Mouse (Mus musculus): ENCODE measurements around the gene Cebpe.

DNA sequence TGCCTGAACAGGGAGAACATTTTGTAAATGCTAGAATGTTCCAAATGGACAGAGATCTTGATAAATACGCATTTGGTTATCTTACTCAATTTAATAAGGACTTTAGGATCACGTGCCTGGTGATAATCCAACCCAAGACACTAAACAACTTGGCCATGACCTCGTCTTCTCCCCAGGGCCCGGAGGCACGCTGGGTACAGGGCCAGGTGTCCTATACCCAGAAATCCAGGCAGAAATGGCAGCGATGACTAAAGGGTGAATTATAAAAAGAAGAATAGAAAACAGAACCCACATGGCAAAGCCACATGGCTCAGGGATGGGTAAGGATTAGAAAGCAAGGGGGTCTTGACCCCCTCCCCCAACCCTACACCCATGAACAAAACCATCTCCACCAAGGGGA is 29.7 kb upstream of the Cebpe start:
- TF ChIP-seq TAL1 (IDR thresholded peaks at IDR 0.05; ENCODE audit: low read length): no peak
- no peak for TF ChIP-seq GATA1 (IDR thresholded peaks at IDR 0.05; ENCODE audit: low read length)
